Mouse (Mus musculus) small intestine, adult 2 months (tissue): ENCODE results near the gene Plcb2. TPM values are rescaled to one million over a fixed set of nuclear protein-coding genes. Genes with fewer than 3 reads are reported as not detected.
A peak's percentile ranks its signal among the peaks of the same experiment; 100 is the strongest.

Experiments
- H3K27ac ChIP-seq: fragments of 200-500 bp; 2 replicates; pipeline ENCODE4 v1.5.1; 2012; ENCODE audit warnings: low read depth, low read length, control low read depth, inconsistent platforms; ENCODE audit not compliant: insufficient read depth
- H3K27me3 ChIP-seq: fragments of 200-500 bp; 2 replicates; pipeline ENCODE4 v1.6.1; 2012; ENCODE audit warnings: mild to moderate bottlenecking, moderate library complexity, low read length, inconsistent platforms; ENCODE audit not compliant: control insufficient read depth, insufficient read depth
- H3K36me3 ChIP-seq: fragments of 200-500 bp; 2 replicates; pipeline ENCODE4 v1.6.1; 2012; ENCODE audit warnings: mild to moderate bottlenecking, low read length, control low read depth, inconsistent platforms; ENCODE audit not compliant: control insufficient read depth, insufficient read depth
- H3K4me1 ChIP-seq: fragments of 200-500 bp; 2 replicates; pipeline ENCODE4 v1.6.1; 2012; ENCODE audit warnings: low read length, inconsistent platforms, mixed read lengths; ENCODE audit not compliant: control insufficient read depth, insufficient read depth, insufficient read length
- H3K4me3 ChIP-seq: fragments of 200-500 bp; 2 replicates; pipeline ENCODE4 v1.5.1; 2012; ENCODE audit warnings: low read depth, mild to moderate bottlenecking, control low read depth, inconsistent platforms, low read length, moderate library complexity
- CTCF ChIP-seq: fragments of 200-500 bp; IDR thresholded peaks from 2 replicates; pipeline ENCODE4 v1.5.1; 2012; ENCODE audit warnings: low read depth, mild to moderate bottlenecking, control low read depth, inconsistent platforms, low read length, moderate library complexity, mixed read lengths; ENCODE audit not compliant: insufficient replicate concordance, insufficient read length; ENCODE audit errors: extremely low read depth
- POLR2A ChIP-seq: fragments of 200-500 bp; IDR thresholded peaks from 2 replicates; pipeline ENCODE4 v1.6.1; 2012; ENCODE audit warnings: low read depth, mild to moderate bottlenecking, control low read depth, inconsistent platforms, low read length, moderate library complexity
- WGBS: fragments of 180-500 bp; shearing (Covaris S2); methylation state at CpG from one replicate; pipeline ENCODE4 v1.1.7; 2018; 5-methylcytosine and 5-hydroxymethylcytosine counted together
- polyA plus RNA-seq: library from polyadenylated mRNA; depleted of rRNA; stranded (reverse); fragments of >200 nt; gene quantifications from 2 replicates; pipeline ENCODE4 v1.2.3, GENCODE M21; 2012; rRNA removed

Plcb2 gene
- polyA plus RNA-seq = 2.9 and 6.2 TPM in 2 replicates

DNA sequence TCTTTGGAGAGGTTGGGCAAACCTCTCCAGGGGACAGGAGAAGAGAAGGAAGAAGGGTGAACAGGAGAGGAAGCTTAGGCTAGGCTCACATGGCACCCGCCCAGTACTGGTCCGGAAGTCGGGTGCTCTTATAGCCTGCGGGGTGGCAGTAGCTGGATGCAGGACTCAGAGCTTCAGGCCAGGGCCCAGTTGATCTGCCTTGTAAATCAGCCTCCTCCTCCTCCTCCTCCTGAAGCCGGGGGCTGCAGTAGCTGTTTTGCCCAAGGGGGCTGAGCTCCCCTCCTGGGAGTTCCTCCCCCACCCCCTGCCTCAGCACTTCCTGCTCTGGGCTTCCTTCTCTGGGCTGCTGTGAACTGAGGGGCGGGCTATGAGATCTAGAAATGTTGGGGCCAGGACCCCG lies at the start of gene Plcb2:
TSS of gene Plcb2 (minus strand) at position 102 of the 400 bp plus-strand sequence.
- Histone ChIP-seq H3K4me1 (peaks cover 3% of the 10 kb centered on the region; the same call in 1 of the 2 replicates), H3K4me3 (peak within 1 kb of the TSS; percentile 50), H3K27me3 (no peaks in the 10 kb centered on the region), H3K27ac (peak within 1 kb of the TSS; percentile 23), H3K36me3 (no peaks in the 10 kb centered on the region)
- 41% methylated on average over 7 of the region's 7 CpGs for WGBS
- no peak for TF ChIP-seq CTCF
- TF ChIP-seq POLR2A = no peak

- 13% methylated on average over 2 of the region's 2 CpGs for WGBS
- Histone ChIP-seq H3K4me3 (peak overlapping the region; percentile 36), H3K36me3 (peaks cover 12% of the 10 kb centered on the region; the same call in 1 of the 2 replicates), H3K27me3 (no peaks in the 10 kb centered on the region), H3K4me1 (peaks cover 31% of the 10 kb centered on the region), H3K27ac (peak overlapping the region; percentile 82)
- TF ChIP-seq POLR2A = no peak
- no peak for TF ChIP-seq CTCF
Measured at GRCm38 (mm10) chr2:118776295-118776694, 48.1 kb upstream of the Plcb2 start.

GRCm38 (mm10) chr2:118775846-118776245 lies 47.6 kb upstream of the Plcb2 start:
- WGBS = 32% methylated on average over 3 of the region's 4 CpGs
- peak overlapping the region; percentile 36 for H3K4me3 ChIP-seq
- peaks cover 35% of the 10 kb centered on the region for H3K4me1 ChIP-seq
- no peaks in the 10 kb centered on the region for H3K27me3 ChIP-seq
- peaks cover 12% of the 10 kb centered on the region; the same call in 1 of the 2 replicates for H3K36me3 ChIP-seq
- peak overlapping the region; percentile 82 for H3K27ac ChIP-seq
- no peak for TF ChIP-seq POLR2A
- TF ChIP-seq CTCF = no peak

GRCm38 (mm10) chr2:118775396-118775795 lies 47.2 kb upstream of the Plcb2 start:
- H3K36me3 ChIP-seq = peaks cover 12% of the 10 kb centered on the region; the same call in 1 of the 2 replicates
- peaks cover 36% of the 10 kb centered on the region for H3K4me1 ChIP-seq
- WGBS = 19% methylated on average over 1 of the region's 1 CpGs
- H3K4me3 ChIP-seq = peak overlapping the region; percentile 41
- no peak for TF ChIP-seq CTCF
- no peak for TF ChIP-seq POLR2A
- peak overlapping the region; percentile 74 for H3K27ac ChIP-seq
- no peaks in the 10 kb centered on the region for H3K27me3 ChIP-seq

GRCm38 (mm10) chr2:118774536-118774935 lies 46.3 kb upstream of the Plcb2 start:
- H3K27me3 ChIP-seq = no peaks in the 10 kb centered on the region
- H3K36me3 ChIP-seq = peaks cover 12% of the 10 kb centered on the region; the same call in 1 of the 2 replicates
- TF ChIP-seq POLR2A (no peak), CTCF (no peak)
- peak overlapping the region; percentile 63 for H3K4me3 ChIP-seq
- H3K27ac ChIP-seq = peak overlapping the region; percentile 74
- H3K4me1 ChIP-seq = peaks cover 36% of the 10 kb centered on the region
- 28% methylated on average over 2 of the region's 2 CpGs for WGBS

GRCm38 (mm10) chr2:118772158-118772874 lies 44.1 kb upstream of the Plcb2 start, which contains the start of gene Phgr1:
Phgr1 (plus strand) TSS chr2:118772769.
- Histone ChIP-seq H3K27ac (peak within 1 kb of the TSS; percentile 98), H3K4me3 (peak within 1 kb of the TSS; percentile 63), H3K27me3 (no peaks in the 10 kb centered on the region), H3K4me1 (peaks cover 24% of the 10 kb centered on the region), H3K36me3 (peaks cover 12% of the 10 kb centered on the region; the same call in 1 of the 2 replicates)
- TF ChIP-seq CTCF (no peak), POLR2A (peak; percentile 84; the same call in 1 of the 2 replicates)
- 38% methylated on average over 6 of the region's 6 CpGs for WGBS
